Mouse (Mus musculus) ES-E14 (cell line): Measurements from ENCODE around the gene Tkt. TPM values are rescaled to one million over a fixed set of nuclear protein-coding genes. Genes with fewer than 3 reads are reported as not detected.

Experiments used
- DNase-seq: peaks from one replicate; pipeline ENCODE4 v3.0.0-alpha.2; 2013; ENCODE audit warnings: low read depth, low spot score
- H3K27ac ChIP-seq: 2 replicates; pipeline ENCODE4 v1.5.1; 2012; ENCODE audit warnings: low read depth, mild to moderate bottlenecking, low read length, moderate library complexity, mixed read lengths; ENCODE audit not compliant: poor library complexity, insufficient read depth, severe bottlenecking
- H3K36me3 ChIP-seq: 2 replicates; pipeline ENCODE4 v1.6.1; 2012; ENCODE audit warnings: mild to moderate bottlenecking, low read length, moderate library complexity, mixed read lengths; ENCODE audit not compliant: control insufficient read depth, poor library complexity, insufficient read depth, severe bottlenecking
- H3K4me1 ChIP-seq, 2 experiments: fragments of 150-350 bp in 1 of 2; sonication (generic) in 1 of 2; 2 replicates each; pipeline ENCODE4 v1.6.1; 2012; ENCODE audit warnings: low read length in 2 of 2, mild to moderate bottlenecking in 1 of 2, mixed read lengths in 1 of 2; ENCODE audit not compliant: control insufficient read depth in 2 of 2, insufficient read depth in 2 of 2, poor library complexity in 1 of 2
- H3K4me3 ChIP-seq, 2 experiments: fragments of 150-350 bp in 1 of 2; sonication (generic) in 1 of 2; 2 replicates each; pipeline ENCODE4 v1.5.1; 2012; ENCODE audit warnings: low read length in 2 of 2, low read depth in 1 of 2, mild to moderate bottlenecking in 1 of 2, mixed read lengths in 1 of 2; ENCODE audit not compliant: insufficient read depth in 1 of 2, poor library complexity in 1 of 2, severe bottlenecking in 1 of 2
- H3K9ac ChIP-seq: 2 replicates; pipeline ENCODE4 v1.6.1; 2012; ENCODE audit warnings: low read depth, mild to moderate bottlenecking, low read length, mixed read lengths; ENCODE audit not compliant: poor library complexity, insufficient read depth, severe bottlenecking
- H3K9me3 ChIP-seq: fragments of 150-350 bp; sonication (generic); 2 replicates; pipeline ENCODE4 v1.6.1; 2012; ENCODE audit warnings: low read depth, mild to moderate bottlenecking, low read length; ENCODE audit not compliant: control insufficient read depth, insufficient read depth
- CHD2 ChIP-seq: IDR thresholded peaks from 2 replicates; pipeline ENCODE4 v1.6.1; 2014; ENCODE audit warnings: mild to moderate bottlenecking, low read depth, low read length, inconsistent platforms
- HCFC1 ChIP-seq: IDR thresholded peaks from 2 replicates; pipeline ENCODE4 v1.6.1; 2012; ENCODE audit warnings: low read length, inconsistent platforms, borderline replicate concordance; ENCODE audit not compliant: insufficient read depth
- MAFK ChIP-seq: IDR thresholded peaks from 2 replicates; pipeline ENCODE4 v1.6.1; 2014; ENCODE audit warnings: mild to moderate bottlenecking, low read depth, low read length, inconsistent platforms; ENCODE audit not compliant: insufficient read depth
- ZC3H11A ChIP-seq: IDR thresholded peaks from 2 replicates; pipeline ENCODE4 v1.6.1; 2012; ENCODE audit warnings: low read depth, mild to moderate bottlenecking, inconsistent platforms, low read length, borderline replicate concordance
- ZNF384 ChIP-seq: IDR thresholded peaks from 2 replicates; pipeline ENCODE4 v1.6.1; 2012; ENCODE audit warnings: low read depth, low read length, inconsistent platforms
- in situ Hi-C, 2 experiments: fragments of 600-800 bp; cut with MboI; formaldehyde crosslinking; loops; one replicate each; pipeline ENCODE4 v1.15.1; 2025; ENCODE audit warnings: low sequenced_read_pairs in 2 of 2, inconsistent platforms in 1 of 2; ENCODE audit not compliant: unreplicated experiment in 2 of 2
- total RNA-seq: library from RNA; depleted of rRNA; stranded (reverse); fragments of 300-350 nt; gene quantifications from 2 replicates; pipeline ENCODE4 v1.2.3, GENCODE M21; 2012

Tkt gene
- total RNA-seq, 1 experiment = 740 TPM

- Histone ChIP-seq H3K36me3 (peaks cover 63% of the 10 kb centered on the region), H3K4me1 (peaks cover 4 to 43% of the 10 kb centered on the region in 2 experiments; a peak in 2 of 4 replicates), H3K4me3 (no peak overlapping the region), H3K27ac (no peak overlapping the region), H3K9ac (no peak overlapping the region), H3K9me3 (no peaks in the 10 kb centered on the region)
- in situ Hi-C loops = no loop called here
- no peak for TF ChIP-seq HCFC1
- no peak for TF ChIP-seq ZNF384
- no peak for TF ChIP-seq MAFK
- no peak for TF ChIP-seq ZC3H11A
- no peak for TF ChIP-seq CHD2
- no peak for DNase-seq
These were observed 13.5 kb downstream of the Tkt start for GRCm38 (mm10) chr14:30561470-30562187.

GRCm38 (mm10) chr14:30562343-30562742 lies 14.2 kb downstream of the Tkt start:
- H3K9ac ChIP-seq = no peak overlapping the region
- H3K9me3 ChIP-seq = no peaks in the 10 kb centered on the region
- 0 out of 2 replicates have a peak, but pooled peaks have one; percentile 48 for TF ChIP-seq ZNF384
- no peak for TF ChIP-seq CHD2
- H3K27ac ChIP-seq = no peak overlapping the region
- peaks cover 4 to 39% of the 10 kb centered on the region in 2 experiments; a peak in 2 of 4 replicates for H3K4me1 ChIP-seq
- no peak for DNase-seq
- in situ Hi-C loops = no loop called here
- H3K36me3 ChIP-seq = peaks cover 69% of the 10 kb centered on the region
- no peak overlapping the region for H3K4me3 ChIP-seq

DNA sequence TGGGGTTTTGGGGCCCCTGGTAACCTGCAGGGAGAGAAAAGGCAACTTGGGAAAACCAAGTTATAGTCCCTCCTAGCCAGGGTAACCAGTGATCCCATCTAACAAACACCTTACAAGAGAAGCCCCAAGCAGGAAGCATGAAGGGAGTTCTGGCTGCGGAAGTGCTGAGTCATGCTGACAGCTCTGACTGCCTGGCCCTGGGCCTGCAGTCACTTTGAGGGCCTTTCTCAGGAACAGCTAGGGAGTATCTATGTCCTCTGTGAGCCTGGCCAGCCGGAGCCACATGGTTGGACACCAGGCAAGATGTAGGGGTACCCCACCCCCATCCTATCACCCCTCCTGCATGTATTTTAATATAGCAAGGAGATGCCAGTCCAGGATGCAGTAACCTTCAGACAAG lies 16.3 kb downstream of the Tkt start:
- TF ChIP-seq MAFK (peak; percentile 97), ZC3H11A (no peak)
- Histone ChIP-seq H3K9ac (peak overlapping the region; percentile 41; the same call in 1 of the 2 replicates), H3K4me3 (no peak overlapping the region), H3K9me3 (no peaks in the 10 kb centered on the region), H3K36me3 (peaks cover 70% of the 10 kb centered on the region), H3K4me1 (peaks cover 4 to 20% of the 10 kb centered on the region in 2 experiments; a peak in 2 of 4 replicates), H3K27ac (peak overlapping the region; percentile 81)
- in situ Hi-C loops = no loop called here
- no peak for DNase-seq

DNA sequence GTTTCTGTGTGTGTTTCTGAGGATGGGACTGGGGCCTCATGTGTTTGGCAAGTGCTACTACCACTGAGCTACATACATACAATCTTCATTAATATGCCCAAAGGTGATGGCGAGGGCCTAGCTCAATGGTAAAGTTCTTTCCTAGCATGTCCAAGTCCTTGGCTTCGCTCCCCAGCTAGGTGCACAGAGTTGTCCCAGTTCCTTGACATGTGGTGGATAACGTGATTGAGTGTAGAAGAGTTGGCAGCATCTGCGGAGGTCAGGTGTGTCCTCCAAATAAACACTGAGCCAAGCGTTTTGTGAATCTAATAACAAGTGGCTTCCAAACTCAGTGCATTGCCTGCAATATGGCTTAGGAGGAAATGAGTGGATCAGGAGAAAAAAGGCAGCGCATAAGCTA lies 18.2 kb downstream of the Tkt start:
- H3K27ac ChIP-seq = no peak overlapping the region
- no peak overlapping the region for H3K9ac ChIP-seq
- TF ChIP-seq HCFC1 (no peak), CHD2 (no peak), ZNF384 (no peak), MAFK (no peak), ZC3H11A (no peak)
- H3K4me3 ChIP-seq = no peak overlapping the region
- H3K9me3 ChIP-seq = no peaks in the 10 kb centered on the region
- DNase-seq = no peak
- peaks cover 4 to 16% of the 10 kb centered on the region in 2 experiments; a peak in 2 of 4 replicates for H3K4me1 ChIP-seq
- in situ Hi-C loops = no loop called here
- H3K36me3 ChIP-seq = peaks cover 70% of the 10 kb centered on the region

GRCm38 (mm10) chr14:30568016-30568415 lies 19.9 kb downstream of the Tkt start:
- Histone ChIP-seq H3K36me3 (peaks cover 82% of the 10 kb centered on the region), H3K27ac (no peak overlapping the region), H3K9ac (no peak overlapping the region), H3K4me3 (no peak overlapping the region), H3K4me1 (peaks cover 4 to 16% of the 10 kb centered on the region in 2 experiments; a peak in 2 of 4 replicates), H3K9me3 (no peaks in the 10 kb centered on the region)
- DNase-seq = no peak
- TF ChIP-seq CHD2 (no peak), ZNF384 (no peak), ZC3H11A (no peak), HCFC1 (no peak), MAFK (no peak)
- in situ Hi-C loops = no loop called here
